Mouse (Mus musculus) left cerebral cortex, postnatal 10 days (tissue): ENCODE results near the gene Amh. TPM values are rescaled to one million over a fixed set of nuclear protein-coding genes. Genes with fewer than 3 reads are reported as not detected.

Source experiments
- DNase-seq, 2 experiments: peaks; one replicate each; pipeline ENCODE4 v3.0.0; 2021 to 2022; ENCODE audit warnings: low spot score in 2 of 2, mixed read lengths in 1 of 2; ENCODE audit errors: extremely low spot score in 1 of 2
- intact Hi-C: fragments of 180-260 bp; cut with DNase I; formaldehyde crosslinking; loops from one replicate; pipeline ENCODE4 v1.15.1; 2025
- total RNA-seq, 2 experiments: library from RNA; stranded (reverse); gene quantifications; 2 replicates each; pipeline ENCODE4 v1.2.3; 2021

The Amh gene
- 1 to 10 TPM; 1.7 to 2.0 TPM for total RNA-seq

DNA sequence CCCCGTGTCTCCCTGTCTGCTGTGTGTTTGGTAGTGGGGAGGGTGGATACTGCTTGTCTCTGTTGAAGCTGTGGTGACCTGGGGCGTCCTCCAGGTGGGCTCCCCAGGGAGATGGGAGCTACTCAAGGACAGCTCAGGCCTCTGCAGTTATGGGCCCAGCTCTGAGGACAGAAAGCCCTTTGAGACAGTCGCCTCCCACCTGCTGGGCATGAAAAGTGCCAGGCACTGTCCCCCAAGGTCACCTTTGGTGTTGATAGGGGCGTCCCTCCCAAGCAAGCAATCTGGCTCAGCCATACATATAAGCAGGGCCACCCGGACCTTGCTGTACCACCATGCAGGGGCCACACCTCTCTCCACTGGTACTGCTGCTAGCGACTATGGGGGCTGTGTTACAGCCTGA, at the start of gene Amh:
Gene Amh, plus strand, starts transcription at position 328 of the 400 bp plus-strand sequence.
- intact Hi-C loops, result loop anchor here (5.0 kb wide), 1 partner anchor 72 kb away; no protein-coding TSS in a partner anchor

DNA sequence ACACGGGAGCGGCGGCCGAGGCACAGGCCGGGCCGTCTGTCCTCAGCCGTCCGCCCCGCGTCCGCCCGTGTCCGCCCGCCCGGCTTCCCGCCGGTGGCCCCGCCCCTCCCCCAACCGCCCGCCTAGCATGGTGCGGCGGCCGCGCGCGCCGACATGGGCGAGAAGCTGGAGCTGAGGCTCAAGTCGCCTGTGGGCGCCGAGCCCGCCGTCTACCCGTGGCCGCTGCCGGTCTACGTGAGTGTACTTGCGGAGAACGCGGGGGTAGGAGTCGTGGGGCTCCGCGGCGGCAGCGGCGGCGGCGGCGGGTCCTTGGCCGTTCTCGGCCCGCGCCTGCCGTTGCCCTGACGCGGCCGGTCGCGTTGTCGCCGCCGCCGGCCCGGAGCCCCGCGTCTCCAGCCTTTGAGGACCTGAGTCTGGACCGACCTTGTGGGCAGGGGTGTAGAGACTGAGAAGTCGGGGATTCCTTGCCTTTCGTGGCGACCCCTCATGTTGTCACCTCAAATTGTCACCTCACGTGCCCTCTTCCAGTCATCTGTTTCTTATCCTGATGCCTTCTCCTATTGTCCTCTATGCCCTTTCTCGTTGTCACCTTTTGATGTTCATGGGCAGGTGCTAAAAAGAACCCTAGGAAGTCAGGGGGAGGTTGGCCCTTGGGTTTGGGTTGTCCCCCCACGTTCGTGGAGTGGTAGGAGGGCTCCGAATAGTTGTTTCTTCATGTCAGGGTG, 49.6 kb upstream of the Amh start:
- intact Hi-C loops, result no loop called here
- DNase-seq, result no peak

More for the DNA sequence above, at the start of gene Amh:
- DNase-seq, result no peak

- intact Hi-C loops, result no loop called here
Observed at GRCm38 (mm10) chr10:80756099-80756498, 48.9 kb upstream of the Amh start.

GRCm38 (mm10) chr10:80756509-80756908, 48.5 kb upstream of the Amh start:
- DNase-seq, result no peak
- intact Hi-C loops, result no loop called here

More at GRCm38 (mm10) chr10:80756099-80756498, 48.9 kb upstream of the Amh start:
- no peak for DNase-seq

- DNase-seq, result peak in 1 of 2 experiments; percentile 59
- intact Hi-C loops, result no loop called here
Observed at GRCm38 (mm10) chr10:80756967-80757366, 48.1 kb upstream of the Amh start.

DNA sequence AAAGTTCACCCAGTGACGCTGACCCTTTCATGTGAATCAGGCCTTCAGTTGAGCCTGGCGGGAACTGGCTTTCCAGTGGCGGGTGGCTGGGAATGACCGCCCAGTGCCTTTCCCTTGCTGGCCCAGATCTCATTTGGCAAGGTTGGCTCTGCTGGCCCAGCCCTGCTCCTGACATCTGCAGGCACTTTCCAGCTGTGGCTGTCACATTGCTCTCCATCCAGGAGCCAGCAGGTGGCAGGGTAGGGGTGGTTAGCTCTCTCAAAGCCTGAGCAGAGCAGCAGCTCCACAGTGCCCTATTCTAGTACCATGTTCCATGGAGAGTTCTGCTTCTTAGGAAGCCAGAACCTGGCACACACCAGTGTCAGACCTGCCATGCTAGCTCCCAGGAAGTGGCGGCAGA, 47.3 kb upstream of the Amh start:
- intact Hi-C loops, result no loop called here
- DNase-seq, result peak in 1 of 2 experiments; percentile 78

DNA sequence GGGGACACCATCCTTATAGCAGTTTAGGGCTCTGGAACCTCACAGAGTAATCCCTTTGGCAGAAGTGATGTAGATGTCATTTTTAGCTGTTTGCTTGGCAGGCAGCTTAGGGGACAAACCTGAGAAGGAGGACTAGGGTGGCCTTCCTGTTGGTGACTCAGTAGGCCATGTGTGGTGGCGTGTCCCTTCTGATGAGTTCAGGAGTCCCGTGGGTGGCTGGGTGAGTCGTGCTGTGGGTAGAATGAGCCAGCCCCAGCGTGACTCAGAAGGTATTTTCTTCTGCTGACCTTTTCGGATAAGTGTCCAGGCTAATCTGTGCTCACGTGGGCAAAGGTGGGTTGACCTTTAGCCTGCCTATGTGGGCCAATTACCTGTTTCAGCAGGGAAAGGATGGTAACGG, 46.4 kb upstream of the Amh start:
- no peak for DNase-seq
- intact Hi-C loops, result no loop called here

- intact Hi-C loops, result no loop called here
- DNase-seq, result no peak
Observed at GRCm38 (mm10) chr10:80760596-80761524, 44.2 kb upstream of the Amh start.

DNA sequence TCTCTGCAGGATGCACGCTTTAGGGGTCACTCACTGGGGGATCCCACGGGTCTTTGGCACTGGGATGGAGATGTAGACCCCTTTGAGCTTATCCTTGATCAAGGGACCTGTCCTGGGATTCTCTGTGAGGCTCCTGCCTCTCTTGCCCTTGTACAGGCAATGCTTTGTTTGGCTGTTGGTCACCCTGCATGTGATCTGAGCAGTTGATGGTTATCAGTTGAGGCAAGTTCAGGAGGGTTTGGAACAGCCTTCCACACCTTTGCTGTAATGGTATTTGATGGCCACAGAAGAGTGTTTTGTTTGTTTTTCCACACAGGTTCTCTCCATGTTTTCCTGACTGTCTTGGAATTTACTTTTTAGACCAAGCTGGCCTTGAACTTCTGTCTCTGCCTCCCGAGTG, 43.2 kb upstream of the Amh start:
- intact Hi-C loops, result no loop called here
- DNase-seq, result no peak

DNA sequence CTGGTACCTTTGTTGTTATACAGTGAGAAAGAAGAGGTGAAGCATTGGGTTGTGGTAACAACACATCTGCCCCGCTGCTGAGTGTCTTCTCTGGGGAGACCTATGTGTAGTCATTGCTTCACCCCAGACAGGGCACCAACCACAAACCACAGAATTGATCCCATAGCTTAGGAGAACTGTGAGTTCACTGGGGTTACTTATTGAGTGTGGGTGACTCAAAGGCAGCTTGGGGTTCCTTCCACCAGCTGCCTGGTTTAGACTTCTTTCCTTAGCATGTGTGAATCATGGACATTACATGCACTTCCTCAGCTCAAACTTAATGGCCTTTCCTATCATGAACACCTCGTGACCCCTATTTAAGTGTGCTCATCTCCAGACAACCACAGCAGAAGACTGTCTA, 41.5 kb upstream of the Amh start:
- DNase-seq, result no peak
- intact Hi-C loops, result no loop called here

DNA sequence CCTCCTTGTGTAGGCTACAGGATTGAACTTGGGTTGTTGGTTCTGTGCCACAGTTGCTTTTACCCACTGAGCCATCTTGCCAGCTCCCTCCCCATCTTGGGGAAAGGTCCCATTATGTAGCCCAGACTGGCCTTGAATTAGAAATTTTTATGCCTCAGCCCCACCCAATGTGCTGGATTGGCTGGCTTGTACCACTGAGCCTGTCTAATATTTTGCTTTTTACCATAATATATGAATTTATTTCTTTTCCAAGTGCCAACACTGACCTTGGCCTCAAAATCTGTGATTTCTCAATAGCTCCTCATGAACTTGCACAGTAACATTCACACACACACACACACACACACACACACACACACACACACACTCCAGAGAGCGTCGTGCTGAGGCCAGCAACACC, 39.3 kb upstream of the Amh start:
- no peak for DNase-seq
- intact Hi-C loops, result no loop called here

GRCm38 (mm10) chr10:80766161-80766815, 38.8 kb upstream of the Amh start:
- intact Hi-C loops, result no loop called here
- no peak for DNase-seq

GRCm38 (mm10) chr10:80768365-80768764, 36.7 kb upstream of the Amh start:
- no peak for DNase-seq
- intact Hi-C loops, result no loop called here

- intact Hi-C loops, result no loop called here
- no peak for DNase-seq
Observed at GRCm38 (mm10) chr10:80773816-80774215, 31.2 kb upstream of the Amh start.

DNA sequence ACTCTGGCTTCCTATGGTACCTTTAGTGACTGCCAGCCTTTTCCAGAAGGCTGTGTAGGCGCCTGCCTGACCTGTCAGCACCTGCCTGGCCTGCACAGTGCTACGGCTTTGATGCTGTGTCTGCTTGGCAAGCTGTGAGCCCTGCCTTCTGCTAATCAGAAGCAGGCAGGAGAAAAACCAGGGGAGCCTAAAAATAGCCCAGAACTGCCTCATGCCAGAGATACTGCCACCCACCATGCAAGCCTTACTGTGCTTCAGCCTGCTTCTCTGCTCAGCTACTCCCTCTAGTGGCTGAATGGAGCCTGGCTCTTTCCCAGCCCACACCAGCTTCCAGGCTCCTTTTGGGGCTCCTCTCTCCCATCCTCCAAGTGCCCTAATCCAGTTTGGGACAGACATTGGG, 30.5 kb upstream of the Amh start:
- intact Hi-C loops, result no loop called here
- peak; percentile 85 to 92 for DNase-seq

DNA sequence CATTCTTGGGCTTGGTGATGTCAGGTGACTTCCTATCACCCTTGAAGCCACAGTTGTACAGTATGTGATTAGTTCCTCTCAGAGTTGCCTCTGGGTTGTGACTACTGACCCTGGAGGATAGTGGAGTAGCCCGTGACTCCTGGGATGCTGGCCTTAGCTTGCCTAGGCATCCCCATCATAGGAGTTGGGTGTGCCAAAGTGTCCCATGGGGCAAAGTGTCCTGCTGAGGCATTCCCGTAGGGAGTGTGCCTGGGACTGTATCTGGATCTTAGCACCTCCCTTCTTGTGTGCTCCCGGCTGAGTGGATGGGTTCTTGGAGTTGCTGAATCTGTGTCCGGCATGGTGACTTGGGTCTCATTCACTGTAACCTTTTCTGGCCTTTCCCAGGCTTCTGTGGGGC, 30.1 kb upstream of the Amh start:
- intact Hi-C loops, result no loop called here
- no peak for DNase-seq

DNA sequence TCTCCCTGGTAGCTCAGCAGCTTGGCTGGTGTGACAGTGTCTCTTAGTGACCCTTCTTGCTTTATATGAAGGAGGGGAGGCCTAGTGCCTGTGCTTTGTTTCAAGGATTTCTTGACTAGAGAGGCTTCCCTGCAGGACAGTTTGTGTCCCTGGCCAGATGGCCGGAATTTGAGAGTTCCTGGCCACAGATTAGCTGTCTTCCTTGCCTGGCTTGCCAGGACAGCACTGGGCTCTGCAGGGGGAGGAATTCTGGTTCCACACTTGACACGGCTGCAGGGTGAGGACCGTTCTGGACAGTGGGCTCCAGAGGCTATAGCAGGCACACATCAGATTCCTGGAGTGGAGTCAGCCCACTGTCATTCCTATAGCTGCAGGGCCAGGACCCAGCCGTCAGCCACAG, 29.3 kb upstream of the Amh start:
- no peak for DNase-seq
- intact Hi-C loops, result no loop called here

GRCm38 (mm10) chr10:80776358-80776869, 28.6 kb upstream of the Amh start:
- no peak for DNase-seq
- intact Hi-C loops, result no loop called here

GRCm38 (mm10) chr10:80777123-80777522, 27.9 kb upstream of the Amh start:
- no peak for DNase-seq
- intact Hi-C loops, result no loop called here
